In the genomic region with DNA sequence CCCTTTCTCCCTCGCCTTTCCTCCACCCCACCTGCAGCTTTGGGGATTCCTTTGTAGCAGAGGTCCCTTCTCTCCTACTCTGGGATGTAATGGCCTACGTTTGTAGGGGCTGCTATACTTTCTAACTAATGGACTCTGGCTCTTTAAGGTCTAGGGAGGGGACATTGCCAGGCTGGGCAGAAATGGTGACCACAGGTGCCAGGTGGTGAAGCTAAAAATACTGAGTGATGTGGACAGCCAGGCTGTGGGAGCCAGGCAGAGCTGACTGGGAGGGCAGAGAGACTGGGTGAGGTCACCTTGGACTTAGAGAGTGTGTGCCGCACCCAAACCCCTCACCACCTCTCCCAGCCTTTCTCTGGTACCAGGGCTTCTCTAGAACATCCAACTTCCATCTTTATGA, we compare ENCODE assay signal across 13 mouse cellular contexts. TPM values are rescaled to one million over a fixed set of nuclear protein-coding genes. Genes with fewer than 3 reads are reported as not detected.
DNase-seq lines count a peak whose midpoint lies in the region; ATAC-seq and TF ChIP-seq lines count a peak whose summit lies in the region.
"Had no signal": no experiment of that assay in that cellular context is flagged by ENCODE, and none has a peak within 500 bp of the region (broad histone marks: within the 10 kb centered on the region; RNA-seq: fewer than 3 reads in every experiment).

No protein-coding gene starts in this region.

- peak; percentile 52; the same call in 1 of the 2 replicates for TF ChIP-seq POLR2A in heart, adult 2 months (IDR thresholded peaks at IDR 0.05; ENCODE audit: insufficient read depth, low read depth, low read length)

- H3K27ac ChIP-seq in heart, adult 2 months = peak overlapping the region; percentile 93
- no peak overlapping the region for H3K27ac ChIP-seq in heart, embryonic 10.5 days
- H3K27ac ChIP-seq in gastrocnemius, adult 2 months = peak overlapping the region; percentile 96
- H3K27ac ChIP-seq in heart, embryonic 15.5 days = 0 out of 2 replicates have a peak overlapping the region, but pooled peaks have one; percentile 33
- H3K27ac ChIP-seq: left cerebral cortex, adult 2 months; limb, embryonic 13.5 days had no signal

- 46% methylated on average over 3 of the region's 3 CpGs for WGBS in heart, adult 2 months
- WGBS in heart, embryonic 10.5 days = 71% methylated on average over 3 of the region's 3 CpGs
- 58% methylated on average over 3 of the region's 3 CpGs for WGBS in heart, embryonic 15.5 days

- no peak overlapping the region for H3K4me2 ChIP-seq in heart, embryonic 15.5 days
- H3K4me2 ChIP-seq: limb, embryonic 13.5 days had no signal

- DNase-seq in heart, adult 2 months = peak; percentile 47 to 71
- no peak for DNase-seq in heart, embryonic 10.5 days (ENCODE audit: low spot score)
- DNase-seq in gastrocnemius, adult 2 months = peak; percentile 87
- no peak for DNase-seq in natural killer cell, adult 2 months (ENCODE audit: low spot score in 2 of 2)
- DNase-seq in kidney, adult 18-20 months = no peak
- DNase-seq in adrenal gland, adult 8-10 months = no peak
- DNase-seq: adrenal gland, postnatal 10 days; kidney, adult 9 months; liver, postnatal 0 days; midbrain, embryonic 14.5 days had no signal

- intact Hi-C loops in heart, adult 2 months (cut with DNase I) = loop anchor here (2.0 kb wide), 1 partner anchor 35 kb away; no protein-coding TSS in a partner anchor
- intact Hi-C loops in gastrocnemius, adult 2 months (cut with DNase I) = no loop called here

- H3K4me3 ChIP-seq in heart, adult 2 months = peak overlapping the region; percentile 48
- no peak overlapping the region for H3K4me3 ChIP-seq in heart, embryonic 10.5 days
- peak overlapping the region; percentile 82 for H3K4me3 ChIP-seq in gastrocnemius, adult 2 months
- no peak overlapping the region for H3K4me3 ChIP-seq in heart, embryonic 15.5 days
- H3K4me3 ChIP-seq: left cerebral cortex, adult 2 months; limb, embryonic 13.5 days had no signal

- H3K36me3 ChIP-seq in heart, adult 2 months (ENCODE audit: control insufficient read depth, insufficient read depth, low read length) = no peaks in the 10 kb centered on the region
- H3K36me3 ChIP-seq in heart, embryonic 10.5 days = no peaks in the 10 kb centered on the region
- H3K36me3 ChIP-seq in heart, embryonic 15.5 days = no peaks in the 10 kb centered on the region
- H3K36me3 ChIP-seq: limb, embryonic 13.5 days had no signal

- H3K9me3 ChIP-seq in heart, embryonic 10.5 days = no peaks in the 10 kb centered on the region
- H3K9me3 ChIP-seq in heart, embryonic 15.5 days (replicated peaks) = no peaks in the 10 kb centered on the region
- H3K9me3 ChIP-seq: limb, embryonic 13.5 days had no signal

- peak overlapping the region; percentile 59 for H3K9ac ChIP-seq in heart, adult 2 months (ENCODE audit: low read depth, low read length)
- peak overlapping the region; percentile 17; the same call in 1 of the 2 replicates for H3K9ac ChIP-seq in heart, embryonic 15.5 days
- H3K9ac ChIP-seq: limb, embryonic 13.5 days; liver, postnatal 0 days had no signal

- peak; percentile 59; the same call in 1 of the 2 replicates for ATAC-seq in heart, embryonic 15.5 days (replicated peaks; ENCODE audit: insufficient number of reproducible peaks, insufficient read depth, low FRiP score, low read depth)
- ATAC-seq: liver, postnatal 0 days had no signal

- 0 out of 2 replicates have a peak, but pooled peaks cover 1% of the 10 kb centered on the region for H3K4me1 ChIP-seq in heart, adult 2 months (ENCODE audit: control insufficient read depth, insufficient read depth, low read length)
- H3K4me1 ChIP-seq in heart, embryonic 10.5 days = peaks cover 43% of the 10 kb centered on the region
- peaks cover 28% of the 10 kb centered on the region for H3K4me1 ChIP-seq in heart, embryonic 15.5 days (replicated peaks)

- no peaks in the 10 kb centered on the region for H3K27me3 ChIP-seq in heart, adult 2 months (ENCODE audit: control insufficient read depth, insufficient read depth, low read length)
- peaks cover 30% of the 10 kb centered on the region; the same call in 1 of the 2 replicates for H3K27me3 ChIP-seq in heart, embryonic 10.5 days (ENCODE audit: insufficient read depth, poor library complexity, severe bottlenecking)
- H3K27me3 ChIP-seq in heart, embryonic 15.5 days = no peaks in the 10 kb centered on the region

- TF ChIP-seq EP300 in heart, adult 2 months (IDR thresholded peaks at IDR 0.05; ENCODE audit: insufficient read depth, low read depth, low read length) = peak; percentile 73; the same call in 1 of the 2 replicates

- TF ChIP-seq CTCF in heart, adult 2 months (IDR thresholded peaks at IDR 0.05) = no peak
- no peak for TF ChIP-seq CTCF in gastrocnemius, adult 2 months (IDR thresholded peaks at IDR 0.05)

- 0 out of 2 replicates have a peak, but pooled peaks cover 1% of the 10 kb centered on the region for H3K79me2 ChIP-seq in heart, adult 2 months (replicated peaks; ENCODE audit: control insufficient read depth, insufficient read depth, low read length)

RNA-seq across cellular contexts. Expression of a gene that starts 20.7 kb away (rescaled TPM):
- 10 to 100 TPM; 61.9 to 87.4 TPM for total RNA-seq in heart, adult 2 months (2021)
- 44.5 and 55.4 TPM in 2 replicates for polyA plus RNA-seq in heart, adult 2 months (2012; rRNA removed)
- 16.3 and 33.5 TPM in 2 replicates for polyA plus RNA-seq in heart, embryonic 10.5 days (2016; fragmentation: Nextera tagmentation; extraction: Ambion mirVana)
- 10 to 100 TPM; 13.6 to 21.9 TPM for total RNA-seq in gastrocnemius, adult 2 months (2021)
- 11.2 and 16.4 TPM in 2 replicates for polyA plus RNA-seq in heart, embryonic 15.5 days (2015; fragmentation: Nextera tagmentation; extraction: Ambion mirVana)
- 100 to 1,000 TPM in 2 of 4 experiments, 10 to 100 TPM in 2; 32.4 to 142 (median 75.6) TPM for total RNA-seq in adrenal gland, adult 8-10 months (2022)

RNA-seq across cellular contexts. Expression of a gene that starts 51.4 kb away (rescaled TPM):
- 10 to 100 TPM; 16.5 to 16.8 TPM for total RNA-seq in heart, adult 2 months (2021)
- polyA plus RNA-seq in heart, adult 2 months (2012; rRNA removed) = 133 and 148 TPM in 2 replicates
- 42.9 and 57.5 TPM in 2 replicates for polyA plus RNA-seq in heart, embryonic 10.5 days (2016; fragmentation: Nextera tagmentation; extraction: Ambion mirVana)
- total RNA-seq in gastrocnemius, adult 2 months (2021) = 10 to 100 TPM; 18.6 to 19.3 TPM
- polyA plus RNA-seq in heart, embryonic 15.5 days (2015; fragmentation: Nextera tagmentation; extraction: Ambion mirVana) = 21.9 and 35.4 TPM in 2 replicates
- 100 to 1,000 TPM in 3 of 4 experiments, 10 to 100 TPM in 1; 96.9 to 142 (median 114) TPM for total RNA-seq in adrenal gland, adult 8-10 months (2022)

Comparison
In these comparisons a context has a peak if more than half of its experiments do, and no peak if none do; other contexts are left out.
1. DNase-seq: peak in heart, adult 2 months (2 of 2) and gastrocnemius, adult 2 months (single experiment); none in heart, embryonic 10.5 days (single experiment), natural killer cell, adult 2 months (0 of 2), kidney, adult 18-20 months (single experiment) and adrenal gland, adult 8-10 months (single experiment).
2. H3K4me3 ChIP-seq: peak in heart, adult 2 months (single experiment) and gastrocnemius, adult 2 months (single experiment); none in heart, embryonic 10.5 days (single experiment) and heart, embryonic 15.5 days (single experiment).
3. RNA of a gene that starts 51.4 kb away (total RNA-seq): 96.9 to 142 TPM in adrenal gland, adult 8-10 months; 18.6 to 19.3 TPM in gastrocnemius, adult 2 months and 16.5 to 16.8 TPM in heart, adult 2 months; every median in the first group is over 4 times any median in the second.